Mouse (Mus musculus) stomach, postnatal 0 days (tissue): ENCODE results near the gene Tspan2.

Source experiments
- CTCF ChIP-seq: IDR thresholded peaks from 2 replicates; pipeline ENCODE4 v1.5.1; 2016; ENCODE audit warnings: antibody characterized with exemption, low read depth, mild to moderate bottlenecking, moderate library complexity
- EP300 ChIP-seq: optimal IDR thresholded peaks from 2 replicates; pipeline ENCODE3; 2016; ENCODE audit warnings: antibody characterized with exemption

GRCm38 (mm10) chr3:102701303-102701702 lies 33.0 kb upstream of the Tspan2 start:
- TF ChIP-seq CTCF (no peak), EP300 (no peak)
